Mouse (Mus musculus) erythroblast, embryonic 14.5 days (primary cell): ENCODE measurements at regions not wholly inside any gene's neighbourhood (a gene's known extent, or its start where the extent isn't known, plus 50 kb on each side); places are given as distances from the start of the nearest gene placed in this dataset.

Source experiments
- H3K27me3 ChIP-seq: 2 replicates; pipeline ENCODE4 v1.6.1; 2012; ENCODE audit warnings: inconsistent platforms; ENCODE audit not compliant: control insufficient read depth
- H3K36me3 ChIP-seq: 2 replicates; pipeline ENCODE4 v1.6.1; 2012; ENCODE audit warnings: mild to moderate bottlenecking, inconsistent platforms; ENCODE audit not compliant: control insufficient read depth
- H3K4me1 ChIP-seq: 2 replicates; pipeline ENCODE4 v1.6.1; 2012; ENCODE audit warnings: inconsistent platforms; ENCODE audit not compliant: control insufficient read depth
- H3K4me3 ChIP-seq: replicated peaks from 2 replicates; pipeline ENCODE3; 2012; ENCODE audit warnings: moderate library complexity, mild to moderate bottlenecking, inconsistent platforms
- H3K9me3 ChIP-seq: 2 replicates; pipeline ENCODE4 v1.6.1; 2012; ENCODE audit warnings: low read length, inconsistent platforms, mixed read lengths; ENCODE audit not compliant: control insufficient read depth
- GATA1 ChIP-seq: IDR thresholded peaks from 2 replicates; pipeline ENCODE4 v1.6.1; 2012; ENCODE audit warnings: low read length, inconsistent platforms, mixed read lengths
- TAL1 ChIP-seq: IDR thresholded peaks from 3 replicates; pipeline ENCODE4 v1.6.1; 2012; ENCODE audit warnings: low read length, inconsistent platforms, mixed read lengths

DNA sequence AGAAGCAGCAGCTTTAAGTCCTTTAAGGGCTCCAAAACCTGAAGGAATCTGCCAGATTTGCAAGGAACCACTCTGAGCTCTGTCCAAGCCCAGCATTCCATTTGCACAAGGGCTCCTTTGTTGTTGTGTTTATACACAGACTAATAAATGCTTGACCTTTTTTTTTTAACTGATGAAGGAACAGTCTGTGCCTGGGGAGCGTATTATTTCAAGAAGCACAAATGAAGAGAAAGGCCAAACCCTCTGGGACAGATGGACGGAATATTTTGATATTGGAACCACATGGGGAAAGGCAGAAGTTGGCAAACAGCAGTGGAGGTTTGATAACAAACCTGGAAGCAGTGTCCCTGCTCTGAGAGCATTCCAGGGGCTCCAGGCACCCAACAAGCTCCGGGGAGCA lies 125.3 kb upstream of the Jade1 start:
- H3K36me3 ChIP-seq, result no peaks in the 10 kb centered on the region
- no peak overlapping the region for H3K4me3 ChIP-seq
- H3K9me3 ChIP-seq, result no peaks in the 10 kb centered on the region
- H3K4me1 ChIP-seq, result no peaks in the 10 kb centered on the region
- H3K27me3 ChIP-seq, result no peaks in the 10 kb centered on the region
- TF ChIP-seq TAL1, result no peak
- no peak for TF ChIP-seq GATA1

- Histone ChIP-seq H3K36me3 (no peaks in the 10 kb centered on the region), H3K4me3 (no peak overlapping the region), H3K27me3 (no peaks in the 10 kb centered on the region), H3K4me1 (no peaks in the 10 kb centered on the region), H3K9me3 (no peaks in the 10 kb centered on the region)
- TF ChIP-seq GATA1, result no peak
- TF ChIP-seq TAL1, result no peak
Observed at GRCm38 (mm10) chr3:41426946-41427345, 128.6 kb upstream of the Jade1 start.

GRCm38 (mm10) chr3:41425863-41426262 lies 129.7 kb upstream of the Jade1 start:
- H3K36me3 ChIP-seq, result no peaks in the 10 kb centered on the region
- H3K4me3 ChIP-seq, result no peak overlapping the region
- H3K9me3 ChIP-seq, result no peaks in the 10 kb centered on the region
- no peaks in the 10 kb centered on the region for H3K27me3 ChIP-seq
- H3K4me1 ChIP-seq, result no peaks in the 10 kb centered on the region
- TF ChIP-seq GATA1 (no peak), TAL1 (no peak)

GRCm38 (mm10) chr3:41424142-41424939 lies 131.2 kb upstream of the Jade1 start:
- H3K36me3 ChIP-seq, result no peaks in the 10 kb centered on the region
- no peak overlapping the region for H3K4me3 ChIP-seq
- no peaks in the 10 kb centered on the region for H3K9me3 ChIP-seq
- H3K4me1 ChIP-seq, result no peaks in the 10 kb centered on the region
- no peaks in the 10 kb centered on the region for H3K27me3 ChIP-seq
- TF ChIP-seq GATA1 (no peak), TAL1 (no peak)

DNA sequence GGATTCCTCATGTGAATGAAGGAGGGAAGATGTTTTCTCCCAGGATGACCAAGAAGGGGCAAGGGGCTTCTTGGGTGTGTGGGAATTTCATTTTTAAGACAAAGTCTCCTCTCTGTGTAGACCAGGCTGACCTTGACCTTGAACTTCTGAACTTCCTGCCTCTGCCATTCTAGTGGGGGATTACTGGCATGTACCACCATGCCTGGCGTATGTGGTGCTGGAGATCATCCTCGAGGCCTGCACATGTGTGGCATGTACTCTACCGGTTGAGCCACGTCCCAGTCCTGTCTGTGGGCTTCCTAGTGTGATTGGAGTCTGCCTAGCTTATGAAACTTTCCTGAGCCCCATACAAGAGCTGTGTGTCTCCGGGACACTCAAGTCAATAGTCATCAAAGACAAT lies 131.9 kb upstream of the Jade1 start:
- no peaks in the 10 kb centered on the region for H3K27me3 ChIP-seq
- no peaks in the 10 kb centered on the region for H3K9me3 ChIP-seq
- no peak overlapping the region for H3K4me3 ChIP-seq
- H3K4me1 ChIP-seq, result no peaks in the 10 kb centered on the region
- TF ChIP-seq GATA1, result no peak
- TF ChIP-seq TAL1, result no peak
- H3K36me3 ChIP-seq, result no peaks in the 10 kb centered on the region

- no peaks in the 10 kb centered on the region for H3K9me3 ChIP-seq
- no peaks in the 10 kb centered on the region for H3K36me3 ChIP-seq
- no peak for TF ChIP-seq GATA1
- TF ChIP-seq TAL1, result no peak
- no peak overlapping the region for H3K4me3 ChIP-seq
- H3K27me3 ChIP-seq, result no peaks in the 10 kb centered on the region
- H3K4me1 ChIP-seq, result no peaks in the 10 kb centered on the region
Observed at GRCm38 (mm10) chr3:41422615-41423579, 132.6 kb upstream of the Jade1 start.

- Histone ChIP-seq H3K4me1 (no peaks in the 10 kb centered on the region), H3K9me3 (no peaks in the 10 kb centered on the region), H3K27me3 (no peaks in the 10 kb centered on the region), H3K4me3 (no peak overlapping the region), H3K36me3 (no peaks in the 10 kb centered on the region)
- TF ChIP-seq GATA1 (no peak), TAL1 (no peak)
Observed at GRCm38 (mm10) chr3:41413771-41414170, 141.8 kb upstream of the Jade1 start.

DNA sequence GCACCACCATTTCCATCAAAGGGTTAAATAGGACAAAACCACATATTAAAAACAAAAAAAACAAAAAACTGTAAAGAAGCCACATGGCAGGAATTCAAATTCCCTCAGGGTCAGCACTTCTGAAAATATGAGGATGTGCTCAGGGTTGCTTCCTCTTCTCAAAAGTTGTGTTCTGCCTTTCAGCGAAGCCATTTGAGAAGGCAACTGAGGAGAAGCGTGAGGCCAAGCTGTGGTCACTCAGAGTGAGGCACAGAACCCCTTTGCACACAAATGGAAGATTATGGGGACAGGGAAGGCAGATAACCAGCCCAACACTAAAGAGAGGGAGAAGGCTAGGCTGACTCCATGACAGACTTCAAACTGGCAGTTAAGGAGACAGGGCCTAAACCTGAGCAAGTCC lies 142.8 kb upstream of the Jade1 start:
- H3K9me3 ChIP-seq, result no peaks in the 10 kb centered on the region
- TF ChIP-seq TAL1, result no peak
- no peak for TF ChIP-seq GATA1
- no peaks in the 10 kb centered on the region for H3K4me1 ChIP-seq
- no peaks in the 10 kb centered on the region for H3K27me3 ChIP-seq
- H3K4me3 ChIP-seq, result no peak overlapping the region
- no peaks in the 10 kb centered on the region for H3K36me3 ChIP-seq

GRCm38 (mm10) chr3:41408821-41409737 lies 146.5 kb upstream of the Jade1 start:
- H3K4me1 ChIP-seq, result no peaks in the 10 kb centered on the region
- TF ChIP-seq GATA1, result no peak
- no peaks in the 10 kb centered on the region for H3K9me3 ChIP-seq
- H3K36me3 ChIP-seq, result no peaks in the 10 kb centered on the region
- H3K4me3 ChIP-seq, result no peak overlapping the region
- H3K27me3 ChIP-seq, result no peaks in the 10 kb centered on the region
